8 mouse cellular contexts compared by ENCODE assay signal in genomic region chr11:67965905-67966878, GRCm38 (mm10). TPM values are rescaled to one million over a fixed set of nuclear protein-coding genes. Genes with fewer than 3 reads are reported as not detected.
DNase-seq lines count a peak whose midpoint lies in the region; ATAC-seq and TF ChIP-seq lines count a peak whose summit lies in the region.

Gene Stx8, plus strand, starts transcription at chr11:67966193.

- peak within 1 kb of the TSS; percentile 82 for H3K4me2 ChIP-seq in forebrain, embryonic 11.5 days (ENCODE audit: low read depth, low read length, severe bottlenecking)
- peak within 1 kb of the TSS; percentile 94 for H3K4me2 ChIP-seq in heart, postnatal 0 days (ENCODE audit: low read depth, low read length)
- H3K4me2 ChIP-seq in liver, embryonic 16.5 days (ENCODE audit: low read depth, low read length) = peak within 1 kb of the TSS; percentile 87
- peak within 1 kb of the TSS; percentile 96 for H3K4me2 ChIP-seq in neural tube, embryonic 13.5 days

- no peak for TF ChIP-seq EP300 in heart, postnatal 0 days (IDR thresholded peaks at IDR 0.05; ENCODE audit: low read depth)

- peak within 1 kb of the TSS; percentile 77 for H3K9ac ChIP-seq in forebrain, embryonic 11.5 days (ENCODE audit: low read length)
- H3K9ac ChIP-seq in heart, postnatal 0 days (replicated peaks; ENCODE audit: low read depth, low read length) = peak within 1 kb of the TSS; percentile 93
- peak within 1 kb of the TSS; percentile 81 for H3K9ac ChIP-seq in liver, embryonic 16.5 days (ENCODE audit: low read depth, low read length)
- peak within 1 kb of the TSS; percentile 90 for H3K9ac ChIP-seq in neural tube, embryonic 13.5 days

- TF ChIP-seq POLR2A in testis, adult 2 months (IDR thresholded peaks at IDR 0.05; ENCODE audit: control insufficient read depth, low read depth, low read length) = peak; percentile 42; the same call in 1 of the 2 replicates

- peak; percentile 71; the same call in 1 of the 2 replicates for ATAC-seq in forebrain, embryonic 11.5 days (replicated peaks; ENCODE audit: low FRiP score)
- peak; percentile 83 for ATAC-seq in heart, postnatal 0 days (ENCODE audit: insufficient read depth, low read depth)
- ATAC-seq in liver, embryonic 16.5 days (ENCODE audit: low read depth) = peak; percentile 76
- peak; percentile 83 for ATAC-seq in neural tube, embryonic 13.5 days (ENCODE audit: low read depth)

- H3K27me3 ChIP-seq in forebrain, embryonic 11.5 days (ENCODE audit: control insufficient read depth, insufficient read depth, low read length) = no peaks in the 10 kb centered on the region
- H3K27me3 ChIP-seq in heart, postnatal 0 days (ENCODE audit: control insufficient read depth, insufficient read depth, low read length) = no peaks in the 10 kb centered on the region
- H3K27me3 ChIP-seq in liver, embryonic 16.5 days (ENCODE audit: control insufficient read depth, insufficient read depth, low read depth, low read length) = no peaks in the 10 kb centered on the region
- H3K27me3 ChIP-seq in neural tube, embryonic 13.5 days = no peaks in the 10 kb centered on the region
- H3K27me3 ChIP-seq in testis, adult 2 months (ENCODE audit: control insufficient read depth, insufficient read depth, low read length) = no peaks in the 10 kb centered on the region

- under 1% methylated on average over 28 of the region's 28 CpGs for WGBS in forebrain, embryonic 11.5 days
- under 1% methylated on average over 28 of the region's 28 CpGs for WGBS in heart, postnatal 0 days
- WGBS in liver, embryonic 16.5 days (ENCODE audit: insufficient replicate concordance) = under 1% methylated on average over 28 of the region's 28 CpGs
- WGBS in neural tube, embryonic 13.5 days = under 1% methylated on average over 28 of the region's 28 CpGs

- H3K36me3 ChIP-seq in forebrain, embryonic 11.5 days (ENCODE audit: control insufficient read depth, insufficient read depth, low read length) = no peaks in the 10 kb centered on the region
- peaks cover 15% of the 10 kb centered on the region for H3K36me3 ChIP-seq in heart, postnatal 0 days (replicated peaks; ENCODE audit: control insufficient read depth, insufficient read depth, low read length)
- H3K36me3 ChIP-seq in liver, embryonic 16.5 days (ENCODE audit: control insufficient read depth, insufficient read depth) = no peaks in the 10 kb centered on the region
- peaks cover 12% of the 10 kb centered on the region for H3K36me3 ChIP-seq in neural tube, embryonic 13.5 days
- no peaks in the 10 kb centered on the region for H3K36me3 ChIP-seq in testis, adult 2 months (ENCODE audit: control insufficient read depth, insufficient read depth, low read length)

- DNase-seq in CD8-positive naive resting alpha-beta T cell, adult 2 months (ENCODE audit: low read depth in 2 of 2, low spot score in 2 of 2) = peak; percentile 81 to 94
- peak; percentile 68 for DNase-seq in c-Kit-positive CD71-negative TER-119-negative erythroid progenitor cells, embryonic 14.5 days (ENCODE audit: low read depth)
- DNase-seq in forebrain, embryonic 11.5 days (ENCODE audit: low spot score) = peak; percentile 95
- DNase-seq in heart, postnatal 0 days (ENCODE audit: low spot score) = peak; percentile 83
- DNase-seq in kidney, postnatal 4 days = peak; percentile 99

- H3K4me1 ChIP-seq in forebrain, embryonic 11.5 days (replicated peaks; ENCODE audit: control insufficient read depth, insufficient read depth, low read length) = peaks cover 2% of the 10 kb centered on the region; the same call in 1 of the 2 replicates
- peaks cover 10% of the 10 kb centered on the region; the same call in 1 of the 2 replicates for H3K4me1 ChIP-seq in heart, postnatal 0 days (ENCODE audit: control insufficient read depth, insufficient read depth)
- H3K4me1 ChIP-seq in liver, embryonic 16.5 days (ENCODE audit: control insufficient read depth, low read depth, low read length) = peaks cover 11% of the 10 kb centered on the region; the same call in 1 of the 2 replicates
- peaks cover 22% of the 10 kb centered on the region for H3K4me1 ChIP-seq in neural tube, embryonic 13.5 days (replicated peaks)
- peaks cover 6% of the 10 kb centered on the region for H3K4me1 ChIP-seq in testis, adult 2 months (ENCODE audit: control insufficient read depth, insufficient read depth, low read length)

- no peak for TF ChIP-seq CTCF in heart, postnatal 0 days (IDR thresholded peaks at IDR 0.05; ENCODE audit: low read depth)
- TF ChIP-seq CTCF in testis, adult 2 months (IDR thresholded peaks at IDR 0.05; ENCODE audit: control insufficient read depth, insufficient read depth, insufficient replicate concordance, low read depth, low read length) = no peak

- H3K27ac ChIP-seq in forebrain, embryonic 11.5 days (ENCODE audit: low read depth, low read length) = no peak within 1 kb of the TSS
- peak within 1 kb of the TSS; percentile 67 for H3K27ac ChIP-seq in heart, postnatal 0 days (ENCODE audit: low read depth)
- H3K27ac ChIP-seq in liver, embryonic 16.5 days (ENCODE audit: low read length) = peak within 1 kb of the TSS; percentile 55
- H3K27ac ChIP-seq in neural tube, embryonic 13.5 days (replicated peaks) = peak within 1 kb of the TSS; percentile 47; the same call in 1 of the 2 replicates
- peak within 1 kb of the TSS; percentile 51; the same call in 1 of the 2 replicates for H3K27ac ChIP-seq in testis, adult 2 months (ENCODE audit: control insufficient read depth, insufficient read depth, low read depth, low read length)

- H3K9me3 ChIP-seq in forebrain, embryonic 11.5 days (ENCODE audit: control insufficient read depth, low read length) = no peaks in the 10 kb centered on the region
- H3K9me3 ChIP-seq in heart, postnatal 0 days (replicated peaks; ENCODE audit: control insufficient read depth, low read length) = no peaks in the 10 kb centered on the region
- no peaks in the 10 kb centered on the region for H3K9me3 ChIP-seq in liver, embryonic 16.5 days (replicated peaks; ENCODE audit: control insufficient read depth, low read length)
- no peaks in the 10 kb centered on the region for H3K9me3 ChIP-seq in neural tube, embryonic 13.5 days

- H3K4me3 ChIP-seq in forebrain, embryonic 11.5 days (ENCODE audit: low read depth, low read length) = peak within 1 kb of the TSS; percentile 77
- peak within 1 kb of the TSS; percentile 96 for H3K4me3 ChIP-seq in heart, postnatal 0 days (ENCODE audit: low read depth, low read length)
- H3K4me3 ChIP-seq in liver, embryonic 16.5 days (ENCODE audit: low read depth, low read length) = peak within 1 kb of the TSS; percentile 89
- H3K4me3 ChIP-seq in neural tube, embryonic 13.5 days = peak within 1 kb of the TSS; percentile 81
- peak within 1 kb of the TSS; percentile 97 for H3K4me3 ChIP-seq in testis, adult 2 months (ENCODE audit: control insufficient read depth, low read depth, low read length)

RNA-seq across cellular contexts. Expression of gene Stx8, which starts in this region (rescaled TPM):
- 52.6 and 53.8 TPM in 2 replicates for polyA plus RNA-seq in forebrain, embryonic 11.5 days (2014; fragmentation: Nextera tagmentation; extraction: Ambion mirVana)
- 4.8 and 15.9 TPM in 2 replicates for total RNA-seq in heart, postnatal 0 days (2014; rRNA removed; ENCODE audit: low replicate concordance)
- polyA plus RNA-seq in heart, postnatal 0 days (2015; fragmentation: Nextera tagmentation; extraction: Ambion mirVana) = 66.5 and 69.0 TPM in 2 replicates
- 16.6 and 19.6 TPM in 2 replicates for polyA plus RNA-seq in liver, embryonic 16.5 days (2015; fragmentation: Nextera tagmentation; extraction: Ambion mirVana)
- polyA plus RNA-seq in neural tube, embryonic 13.5 days (2015; fragmentation: Nextera tagmentation; extraction: Ambion mirVana) = 73.8 and 74.2 TPM in 2 replicates
- polyA plus RNA-seq in testis, adult 2 months (2012; rRNA removed) = 12.9 and 19.6 TPM in 2 replicates
